Mouse (Mus musculus) adrenal gland, postnatal 10 days (tissue): ENCODE measurements around the gene Bahcc1. TPM values are rescaled to one million over a fixed set of nuclear protein-coding genes. Genes with fewer than 3 reads are reported as not detected.

Experiments used
- DNase-seq: peaks from one replicate; pipeline ENCODE4 v3.0.0; 2021; ENCODE audit warnings: mixed read lengths
- microRNA-seq: library from miRNA; unstranded; fragments of <30 nt; microRNA quantifications from one replicate; pipeline ENCODE4 v1.2.0, GENCODE M21; 2021
- total RNA-seq, 2 experiments: library from RNA; stranded (reverse); gene quantifications; 2 replicates each; pipeline ENCODE4 v1.2.3; 2021

Bahcc1 gene
- total RNA-seq, 2 experiments from 2014 or later, result 13.8 to 20.5 TPM

GRCm38 (mm10) chr11:120315832-120316689, 83.3 kb downstream of the Bahcc1 start:
- peak; percentile 94 for DNase-seq

GRCm38 (mm10) chr11:120316690-120317254, 84.0 kb downstream of the Bahcc1 start:
- DNase-seq, result peak; percentile 43

GRCm38 (mm10) chr11:120317456-120317855, 84.7 kb downstream of the Bahcc1 start:
- DNase-seq, result no peak

GRCm38 (mm10) chr11:120319310-120319709, 86.6 kb downstream of the Bahcc1 start:
- no peak for DNase-seq

- DNase-seq, result no peak
These were observed 87.4 kb downstream of the Bahcc1 start for GRCm38 (mm10) chr11:120320156-120320555.

- DNase-seq, result no peak
These were observed 102.8 kb downstream of the Bahcc1 start for GRCm38 (mm10) chr11:120335431-120336021.

- DNase-seq, result no peak
These were observed 104.7 kb downstream of the Bahcc1 start for GRCm38 (mm10) chr11:120337447-120337846.

- no peak for DNase-seq
These were observed 106.0 kb downstream of the Bahcc1 start for GRCm38 (mm10) chr11:120338786-120339185.

GRCm38 (mm10) chr11:120339978-120340513, 107.3 kb downstream of the Bahcc1 start:
- DNase-seq, result no peak

GRCm38 (mm10) chr11:120341661-120342060, 108.9 kb downstream of the Bahcc1 start:
- DNase-seq, result no peak

Small RNAs within 50 kb of the gene (microRNA-seq; reads per million reads assigned to microRNA genes)
- gene Gm47297, result not detected

Other genes with a start within 250 kb of the Bahcc1 start
- gene Aatk, start 185.8 kb upstream of the Bahcc1 start, total RNA-seq, result 10 to 100 TPM; 16.3 to 23.5 TPM
- 10 to 100 TPM; 52.2 to 87.4 TPM for gene Cep131, start 146.1 kb upstream of the Bahcc1 start, total RNA-seq
- gene Tepsin, start 134.2 kb upstream of the Bahcc1 start, total RNA-seq, result 10 to 100 TPM in 1 of 2 experiments, 1 to 10 TPM in 1; 9.0 to 13.2 TPM
- 10 to 100 TPM; 53.1 to 53.9 TPM for gene Ndufaf8, start 134.0 kb upstream of the Bahcc1 start, total RNA-seq
- gene Slc38a10, start 81.6 kb upstream of the Bahcc1 start, total RNA-seq, result 100 to 1,000 TPM; 113 to 117 TPM
- gene Actg1, start 115.6 kb downstream of the Bahcc1 start, total RNA-seq, result 100 to 1,000 TPM; 954 to 956 TPM
- under 1 TPM; 0.15 to 0.45 TPM for gene Fscn2, start 128.6 kb downstream of the Bahcc1 start, total RNA-seq
- 10 to 100 TPM; 19.5 to 26.4 TPM for gene Faap100, start 145.8 kb downstream of the Bahcc1 start, total RNA-seq
- 10 to 100 TPM; 59.7 to 67.0 TPM for gene Nploc4, start 204.8 kb downstream of the Bahcc1 start, total RNA-seq
- gene Tspan10, start 209.7 kb downstream of the Bahcc1 start, total RNA-seq, result 1 to 10 TPM in 1 of 2 experiments, under 1 TPM in 1; 0.30 to 2.6 TPM
- gene Pde6g, start 220.6 kb downstream of the Bahcc1 start, total RNA-seq, result under 1 TPM in 1 of 2 experiments, not detected in 1; 0.94 TPM
- 10 to 100 TPM; 59.0 to 82.0 TPM for gene Oxld1, start 225.1 kb downstream of the Bahcc1 start, total RNA-seq
- 10 to 100 TPM; 16.1 to 18.8 TPM for gene Ccdc137, start 225.2 kb downstream of the Bahcc1 start, total RNA-seq
- 10 to 100 TPM; 20.6 to 20.9 TPM for gene Arl16, start 234.7 kb downstream of the Bahcc1 start, total RNA-seq